Mouse (Mus musculus) heart, embryonic 10.5 days (tissue): ENCODE results near the gene Slc52a3. TPM values are rescaled to one million over a fixed set of nuclear protein-coding genes. Genes with fewer than 3 reads are reported as not detected.
"Not testable (repeated sequence)": the region's sequence is repeated elsewhere in the genome, so short reads cannot be mapped to it uniquely, and the experiment has no call there.

Experiments
- DNase-seq: peaks from one replicate; pipeline ENCODE4 v3.0.0-alpha.2; 2017; ENCODE audit warnings: low spot score
- H3K27ac ChIP-seq: fragments of 300-500 bp; sonication (generic); 2 replicates; pipeline ENCODE4 v1.5.1; 2016; ENCODE audit warnings: mild to moderate bottlenecking
- H3K27me3 ChIP-seq: fragments of 300-500 bp; sonication (generic); 2 replicates; pipeline ENCODE4 v1.6.1; 2016; ENCODE audit warnings: mild to moderate bottlenecking; ENCODE audit not compliant: poor library complexity, insufficient read depth, severe bottlenecking
- H3K36me3 ChIP-seq: fragments of 300-500 bp; sonication (generic); 2 replicates; pipeline ENCODE4 v1.6.1; 2016; ENCODE audit warnings: mild to moderate bottlenecking, moderate library complexity
- H3K4me1 ChIP-seq: fragments of 300-500 bp; sonication (generic); 2 replicates; pipeline ENCODE4 v1.6.1; 2016; ENCODE audit warnings: mild to moderate bottlenecking
- H3K4me3 ChIP-seq: fragments of 300-500 bp; sonication (generic); 2 replicates; pipeline ENCODE4 v1.5.1; 2016; ENCODE audit warnings: mild to moderate bottlenecking, moderate library complexity
- H3K9me3 ChIP-seq: fragments of 300-500 bp; sonication (generic); 2 replicates; pipeline ENCODE4 v1.6.1; 2016; ENCODE audit warnings: mild to moderate bottlenecking, moderate library complexity
- WGBS: fragments of 180-500 bp; shearing (Covaris S2); methylation state at CpG from one replicate; pipeline ENCODE4 v1.1.7; 2016; 5-methylcytosine and 5-hydroxymethylcytosine counted together
- polyA plus RNA-seq: library from polyadenylated mRNA; unstranded; fragments of >200 nt; fragmentation: Nextera tagmentation; extraction: Ambion mirVana; gene quantifications from 2 replicates; pipeline ENCODE4 v1.2.1, GENCODE M21; 2016

The Slc52a3 gene
- polyA plus RNA-seq, 1 experiment from 2014 or later: 1.2 TPM

DNA sequence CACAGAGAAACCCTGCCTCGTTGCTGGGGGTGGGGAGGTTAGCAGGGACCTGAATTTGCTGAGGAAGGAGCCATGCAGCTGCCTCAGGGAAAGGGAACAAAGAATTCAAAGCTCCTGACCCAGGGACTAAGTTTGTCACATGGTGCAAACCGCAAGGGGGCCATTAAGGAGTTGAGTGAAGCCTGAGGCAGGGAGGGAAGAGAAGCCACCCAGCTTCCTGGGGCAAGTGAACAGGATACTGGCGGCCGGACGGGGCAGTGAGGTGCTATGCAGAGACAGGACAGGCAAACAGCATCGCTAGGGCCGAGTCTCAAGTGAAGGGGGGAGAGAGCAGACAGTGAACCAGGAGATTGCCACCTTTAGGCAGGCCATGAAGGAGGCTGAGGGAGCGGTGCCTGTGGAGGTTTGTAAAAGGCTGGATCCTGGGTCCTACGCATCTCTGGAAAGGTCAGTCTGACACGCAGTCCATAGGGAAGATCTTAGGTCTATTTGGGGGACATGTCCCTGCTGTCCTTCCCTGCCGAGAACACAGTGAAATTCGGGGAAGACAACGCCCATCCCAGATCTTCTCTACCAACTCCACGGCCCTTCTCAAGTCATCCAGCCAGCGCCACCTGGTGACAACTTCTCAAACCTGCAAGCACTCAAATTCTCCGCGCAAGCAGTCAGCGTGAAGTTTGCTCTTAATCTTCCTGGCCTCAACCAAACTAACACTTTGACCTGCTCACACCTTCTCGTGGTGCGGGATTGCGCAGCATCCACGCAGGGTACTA, 1.8 kb upstream of the Slc52a3 start:
- peak; percentile 85 for DNase-seq
- H3K4me3 ChIP-seq: peak overlapping the region; percentile 32; the same call in 1 of the 2 replicates
- 8% methylated on average over 22 of the region's 22 CpGs for WGBS

DNA sequence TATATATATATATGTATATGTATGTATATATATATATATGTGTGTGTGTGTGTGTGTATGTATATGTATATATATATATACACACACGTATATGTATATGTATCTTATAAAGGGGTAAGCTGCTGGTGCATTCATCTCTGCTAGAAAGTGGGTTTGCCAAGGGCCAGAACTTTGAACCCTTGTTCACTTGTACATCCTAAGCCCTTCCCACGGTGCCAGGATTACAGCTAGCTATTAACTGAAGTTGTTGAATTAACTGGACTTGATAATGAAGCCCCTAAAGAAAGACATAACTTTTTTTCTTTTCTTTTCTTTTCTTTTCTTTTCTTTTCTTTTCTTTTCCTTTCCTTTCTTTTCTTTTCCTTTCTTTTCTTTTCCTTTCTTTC, 872 bp downstream of the Slc52a3 start:
- not testable (repeated sequence) for H3K4me3 ChIP-seq, DNase-seq, H3K36me3 ChIP-seq, H3K27ac ChIP-seq, H3K9me3 ChIP-seq
- 60% methylated on average over 2 of the region's 2 CpGs for WGBS
- peaks cover 29% of the 10 kb centered on the region for H3K4me1 ChIP-seq
- H3K27me3 ChIP-seq: peaks cover 99% of the 10 kb centered on the region

More for the DNA sequence above, 1.8 kb upstream of the Slc52a3 start:
- 0 out of 2 replicates have a peak overlapping the region, but pooled peaks have one; percentile 22 for H3K27ac ChIP-seq
- H3K27me3 ChIP-seq: peaks cover 87% of the 10 kb centered on the region
- no peaks in the 10 kb centered on the region for H3K9me3 ChIP-seq
- no peaks in the 10 kb centered on the region for H3K36me3 ChIP-seq
- peaks cover 21% of the 10 kb centered on the region for H3K4me1 ChIP-seq

DNA sequence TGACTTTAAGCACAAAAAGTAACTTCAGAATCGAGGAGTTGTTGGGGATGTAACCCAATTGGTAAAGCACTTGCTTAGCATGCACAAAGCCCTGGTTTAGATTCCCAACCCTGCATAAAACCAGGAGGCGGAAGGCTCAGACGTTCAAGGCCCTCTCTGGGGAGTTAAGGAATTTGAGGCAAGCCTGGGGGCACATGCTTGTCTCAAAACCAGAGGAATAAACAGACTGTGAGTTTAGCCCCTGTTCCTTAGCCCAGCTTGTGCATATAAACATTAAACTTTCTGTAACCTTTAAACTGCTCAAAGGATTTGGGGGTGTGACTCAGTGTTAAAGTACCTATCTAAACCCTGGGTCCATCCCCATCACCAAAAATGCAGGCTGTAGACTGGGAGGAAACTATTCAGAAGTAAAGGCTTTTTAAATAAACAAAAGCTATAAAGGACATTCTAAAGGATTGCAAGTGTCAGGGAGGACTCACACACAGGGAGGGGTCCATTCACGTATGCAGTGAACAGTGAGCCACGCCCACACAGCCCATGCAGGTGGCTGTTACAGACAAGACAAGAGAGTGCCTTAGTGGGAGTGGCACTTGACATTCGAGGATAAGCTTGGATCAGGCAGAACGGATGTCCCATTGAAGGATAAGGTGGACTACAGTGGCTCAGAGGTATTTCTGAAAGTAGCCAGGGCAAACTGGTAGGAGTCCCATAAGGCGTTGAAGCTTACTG, 1.6 kb downstream of the Slc52a3 start:
- H3K36me3 ChIP-seq: no peaks in the 10 kb centered on the region
- no peak for DNase-seq
- no peak overlapping the region for H3K4me3 ChIP-seq
- 46% methylated on average over 8 of the region's 8 CpGs for WGBS
- H3K9me3 ChIP-seq: no peaks in the 10 kb centered on the region
- peaks cover 99% of the 10 kb centered on the region for H3K27me3 ChIP-seq
- no peak overlapping the region for H3K27ac ChIP-seq
- peaks cover 33% of the 10 kb centered on the region for H3K4me1 ChIP-seq

DNA sequence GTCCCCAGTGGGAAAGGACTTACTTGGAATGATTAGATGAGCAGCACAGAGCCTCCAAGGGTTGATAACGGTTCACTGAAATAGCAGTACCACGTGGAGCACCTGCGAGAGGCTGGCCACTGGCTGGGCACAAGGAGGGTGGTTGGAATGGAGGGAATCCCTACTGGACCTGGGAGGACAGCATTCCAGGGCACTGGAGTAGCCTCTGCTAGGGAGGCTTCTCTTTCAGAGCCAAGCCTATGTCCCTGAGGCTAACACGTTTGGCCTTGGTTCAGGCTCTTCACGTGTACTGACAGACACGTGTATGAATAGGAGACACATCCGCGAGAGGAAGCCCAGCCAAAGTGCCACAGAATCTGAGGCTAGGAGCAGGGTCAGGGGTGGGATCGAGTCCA, 2.2 kb downstream of the Slc52a3 start:
- no peaks in the 10 kb centered on the region for H3K36me3 ChIP-seq
- no peaks in the 10 kb centered on the region for H3K9me3 ChIP-seq
- H3K4me1 ChIP-seq: peaks cover 33% of the 10 kb centered on the region
- H3K27ac ChIP-seq: no peak overlapping the region
- no peak for DNase-seq
- no peak overlapping the region for H3K4me3 ChIP-seq
- peaks cover 93% of the 10 kb centered on the region for H3K27me3 ChIP-seq
- 65% methylated on average over 9 of the region's 9 CpGs for WGBS

DNA sequence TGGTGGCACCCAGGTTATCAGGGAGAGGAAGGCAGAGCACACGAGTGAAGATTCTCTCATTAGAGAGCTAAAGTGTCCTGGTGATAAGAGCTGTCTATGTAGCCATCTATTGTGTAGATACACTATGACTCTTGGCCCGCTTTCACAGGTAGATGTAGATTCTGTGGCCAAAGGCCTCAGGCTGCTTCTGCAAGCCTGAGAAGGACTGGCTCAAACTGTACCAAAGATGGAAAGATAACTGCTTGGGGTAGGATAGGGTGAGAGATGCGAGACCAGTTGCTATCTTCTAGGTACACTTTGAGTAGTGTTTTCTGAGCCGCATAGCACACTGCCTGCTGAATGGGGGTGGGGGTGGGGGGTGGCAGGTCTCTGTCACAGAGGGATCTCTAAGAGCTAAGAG, 2.6 kb downstream of the Slc52a3 start:
- Histone ChIP-seq H3K9me3 (no peaks in the 10 kb centered on the region), H3K4me3 (no peak overlapping the region), H3K36me3 (no peaks in the 10 kb centered on the region), H3K4me1 (peaks cover 33% of the 10 kb centered on the region), H3K27me3 (peaks cover 89% of the 10 kb centered on the region), H3K27ac (no peak overlapping the region)
- no peak for DNase-seq
- 52% methylated on average over 4 of the region's 4 CpGs for WGBS

DNA sequence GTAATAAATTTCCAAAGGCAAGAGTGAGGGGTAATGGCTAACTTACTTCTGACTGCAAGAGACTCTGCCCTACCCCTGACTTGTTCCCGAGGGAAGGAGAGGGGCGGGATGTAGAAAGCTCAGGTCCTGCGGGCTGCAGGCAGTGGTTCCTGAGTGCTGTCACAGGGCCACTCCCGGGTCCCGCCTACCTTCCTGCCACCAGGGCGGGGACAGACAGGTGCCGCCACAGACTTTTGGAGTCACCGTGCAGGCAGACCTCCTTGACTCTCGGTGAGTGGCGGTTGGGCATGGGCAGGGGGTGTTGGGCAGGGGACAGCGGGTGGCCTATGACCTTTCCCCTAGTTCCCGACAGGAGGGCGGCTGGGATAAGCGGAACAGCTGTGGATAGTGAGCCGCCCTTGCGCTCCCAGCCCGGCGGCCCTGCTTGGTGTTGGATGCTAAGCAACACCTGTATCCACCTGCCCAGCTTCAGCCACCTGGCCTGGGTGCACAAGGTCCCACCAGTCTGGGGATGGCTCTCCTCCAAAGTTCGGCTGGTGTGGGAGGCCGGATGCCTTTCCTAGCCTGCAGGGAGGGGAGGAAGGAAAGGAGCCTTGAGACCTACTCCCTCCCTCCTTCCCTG, 3.5 kb downstream of the Slc52a3 start:
- WGBS: 5% methylated on average over 20 of the region's 20 CpGs
- H3K27ac ChIP-seq: no peak overlapping the region

DNA sequence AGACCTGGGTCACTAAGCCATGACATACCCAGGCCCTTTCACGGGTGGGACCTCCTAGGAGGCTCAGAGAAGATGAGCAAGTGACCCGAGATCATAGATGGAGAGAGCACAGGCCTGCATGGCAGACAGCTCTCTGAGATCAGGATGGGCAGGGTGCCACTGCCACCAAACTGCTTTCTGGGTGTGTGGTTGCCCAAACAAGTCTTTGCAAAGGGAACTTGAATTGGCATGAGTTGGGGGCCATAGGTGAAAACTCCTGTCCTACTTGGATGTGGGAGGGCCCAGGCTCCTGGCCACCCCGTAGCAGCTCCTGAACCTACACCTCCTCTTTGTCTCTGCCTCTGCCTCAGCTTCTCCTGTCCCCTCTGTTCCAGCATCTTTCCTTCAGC, 4.0 kb downstream of the Slc52a3 start:
- 53% methylated on average over 3 of the region's 3 CpGs for WGBS
- peaks cover 75% of the 10 kb centered on the region for H3K27me3 ChIP-seq

More for the DNA sequence above, 3.5 kb downstream of the Slc52a3 start:
- H3K36me3 ChIP-seq: no peaks in the 10 kb centered on the region
- peak overlapping the region; percentile 13; the same call in 1 of the 2 replicates for H3K4me3 ChIP-seq
- no peak for DNase-seq
- no peaks in the 10 kb centered on the region for H3K9me3 ChIP-seq
- H3K4me1 ChIP-seq: peaks cover 27% of the 10 kb centered on the region
- H3K27me3 ChIP-seq: peaks cover 80% of the 10 kb centered on the region

DNA sequence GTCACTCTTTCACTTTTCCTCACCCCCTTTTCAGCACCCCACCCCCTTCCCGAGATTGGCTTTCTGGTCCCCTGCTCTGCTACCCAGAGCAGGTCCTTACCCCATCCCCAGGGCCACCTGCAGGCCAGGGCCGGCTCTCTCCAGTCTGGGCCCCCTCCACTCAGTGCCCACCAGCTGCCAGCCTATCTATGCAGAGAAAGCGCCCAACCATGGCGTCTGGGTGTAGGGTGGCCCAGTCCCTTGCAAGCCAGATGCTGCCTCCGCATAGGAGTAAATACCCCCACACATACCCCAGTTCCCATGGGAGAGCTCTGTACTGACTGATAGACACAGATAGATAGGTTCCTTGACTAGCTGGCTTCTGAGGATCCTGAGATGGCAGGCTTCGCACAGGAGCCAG, 4.4 kb downstream of the Slc52a3 start:
- no peak for DNase-seq
- WGBS: 54% methylated on average over 6 of the region's 6 CpGs
- H3K4me1 ChIP-seq: peaks cover 23% of the 10 kb centered on the region
- no peak overlapping the region for H3K4me3 ChIP-seq
- H3K27ac ChIP-seq: no peak overlapping the region
- peaks cover 75% of the 10 kb centered on the region for H3K27me3 ChIP-seq
- H3K36me3 ChIP-seq: no peaks in the 10 kb centered on the region
- H3K9me3 ChIP-seq: no peaks in the 10 kb centered on the region

More for the DNA sequence above, 4.0 kb downstream of the Slc52a3 start:
- Histone ChIP-seq H3K4me3 (no peak overlapping the region), H3K27ac (no peak overlapping the region), H3K4me1 (peaks cover 23% of the 10 kb centered on the region), H3K36me3 (no peaks in the 10 kb centered on the region), H3K9me3 (no peaks in the 10 kb centered on the region)
- no peak for DNase-seq

DNA sequence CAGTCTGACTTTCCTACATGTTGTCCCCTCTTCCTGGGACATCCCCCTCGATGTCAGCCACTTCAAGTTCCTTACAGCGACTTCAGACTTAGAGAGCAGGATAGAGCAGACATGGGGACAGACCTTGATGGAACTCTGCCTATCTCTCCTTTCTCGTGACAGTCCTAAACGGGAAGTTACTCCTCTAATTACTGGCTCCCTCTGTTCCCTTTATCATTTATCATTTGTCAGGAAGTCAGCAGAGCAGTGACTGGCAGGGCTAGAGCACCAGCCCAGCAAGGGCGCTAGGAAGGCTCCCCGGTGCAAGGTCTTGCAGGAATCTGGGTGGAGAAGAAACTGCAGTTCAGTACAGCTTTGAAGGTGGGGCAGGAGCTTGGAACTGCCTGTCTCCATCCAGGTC, 6.2 kb downstream of the Slc52a3 start:
- Histone ChIP-seq H3K27me3 (peaks cover 69% of the 10 kb centered on the region), H3K4me1 (peaks cover 23% of the 10 kb centered on the region), H3K9me3 (no peaks in the 10 kb centered on the region), H3K36me3 (no peaks in the 10 kb centered on the region), H3K4me3 (no peak overlapping the region), H3K27ac (no peak overlapping the region)
- 43% methylated on average over 6 of the region's 6 CpGs for WGBS
- no peak for DNase-seq

DNA sequence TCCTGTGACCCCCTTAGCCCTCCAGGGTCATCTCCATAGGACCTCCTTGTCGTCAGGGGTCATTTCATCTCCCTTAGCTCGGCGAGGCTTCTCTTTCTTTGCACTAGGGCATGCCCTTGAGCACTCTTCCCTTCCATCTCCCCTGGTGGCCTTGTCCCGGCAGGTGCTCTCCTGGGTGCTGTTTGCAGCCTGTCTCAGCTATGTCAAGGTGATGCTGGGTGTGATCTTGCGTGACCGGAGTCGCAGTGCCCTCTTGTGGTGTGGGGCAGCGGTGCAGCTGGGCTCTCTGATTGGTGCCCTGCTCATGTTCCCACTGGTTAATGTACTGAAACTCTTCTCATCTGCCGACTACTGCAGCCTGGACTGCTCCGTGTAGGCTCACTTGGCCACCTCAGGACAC, 11.5 kb downstream of the Slc52a3 start:
- 55% methylated on average over 10 of the region's 10 CpGs for WGBS
- H3K27ac ChIP-seq: no peak overlapping the region
- no peaks in the 10 kb centered on the region for H3K9me3 ChIP-seq
- peaks cover 34% of the 10 kb centered on the region for H3K27me3 ChIP-seq
- H3K4me1 ChIP-seq: peaks cover under 1% of the 10 kb centered on the region; the same call in 1 of the 2 replicates
- H3K4me3 ChIP-seq: no peak overlapping the region
- no peak for DNase-seq
- H3K36me3 ChIP-seq: no peaks in the 10 kb centered on the region

DNA sequence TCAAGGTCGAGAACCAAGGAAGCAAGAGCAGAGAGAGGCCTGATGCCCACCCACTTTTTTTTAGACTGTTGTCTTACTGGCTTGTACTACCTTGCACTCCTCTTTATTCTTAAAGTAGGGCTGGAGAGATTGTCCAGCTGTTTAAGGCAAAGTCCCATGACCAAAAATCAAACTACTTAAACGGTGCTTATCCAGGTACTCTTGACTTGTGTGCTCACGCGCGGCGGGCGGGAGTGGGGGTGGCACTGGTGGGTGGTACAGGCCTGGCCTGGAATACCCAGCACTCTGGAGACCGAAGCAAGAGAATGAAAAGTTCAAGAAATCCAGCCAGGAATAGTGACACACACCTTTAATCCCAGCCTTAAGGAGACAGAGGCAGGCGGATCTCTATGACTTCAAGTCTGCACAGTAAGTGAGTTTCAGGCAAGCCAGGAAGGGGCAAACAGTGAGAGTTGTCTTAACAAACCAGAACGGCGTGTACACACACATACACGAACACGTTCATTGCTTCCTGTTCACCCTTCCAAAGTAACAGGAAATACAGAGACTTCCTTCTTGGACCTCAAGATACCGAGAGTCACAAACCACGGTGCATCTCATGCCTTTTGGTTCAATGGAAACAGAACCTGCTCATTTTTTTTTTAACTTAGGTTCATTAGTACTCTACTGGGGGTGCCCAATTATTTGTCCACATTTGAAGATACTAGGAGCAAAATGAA, 12.9 kb downstream of the Slc52a3 start:
- H3K4me3 ChIP-seq: no peak overlapping the region
- H3K9me3 ChIP-seq: no peaks in the 10 kb centered on the region
- no peak for DNase-seq
- no peak overlapping the region for H3K27ac ChIP-seq
- H3K4me1 ChIP-seq: no peaks in the 10 kb centered on the region
- H3K27me3 ChIP-seq: peaks cover 36% of the 10 kb centered on the region
- no peaks in the 10 kb centered on the region for H3K36me3 ChIP-seq
- WGBS: 76% methylated on average over 15 of the region's 15 CpGs

DNA sequence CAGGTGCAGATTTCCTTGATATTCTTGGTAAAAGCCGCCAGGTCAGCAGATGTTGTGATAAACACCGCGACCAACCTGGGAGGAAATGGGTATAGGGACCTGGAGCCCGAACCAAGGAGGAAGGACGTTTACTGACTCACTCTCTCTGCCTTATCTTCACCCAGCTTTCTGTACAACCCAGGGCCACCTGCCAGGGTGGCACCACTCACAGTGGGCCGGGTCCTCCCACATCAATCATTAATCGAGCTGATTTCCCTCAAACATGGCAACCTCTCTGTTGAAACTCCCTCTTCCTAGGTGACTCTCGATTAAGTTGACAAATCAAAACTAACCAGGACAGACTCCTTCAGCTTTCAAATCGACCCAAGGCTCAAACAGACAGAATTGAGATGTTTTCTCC, 13.9 kb downstream of the Slc52a3 start:
- Histone ChIP-seq H3K4me1 (no peaks in the 10 kb centered on the region), H3K27me3 (peaks cover 36% of the 10 kb centered on the region), H3K4me3 (no peak overlapping the region), H3K36me3 (no peaks in the 10 kb centered on the region), H3K27ac (no peak overlapping the region), H3K9me3 (no peaks in the 10 kb centered on the region)
- DNase-seq: no peak
- WGBS: 78% methylated on average over 9 of the region's 9 CpGs
